Mouse (Mus musculus) heart, adult 2 months (tissue): ENCODE results near the gene Gsdme.

Source experiments
- CTCF ChIP-seq: fragments of 200-600 bp; IDR thresholded peaks from 2 replicates; pipeline ENCODE4 v1.8.1; 2022; ENCODE audit warnings: antibody characterized with exemption, mild to moderate bottlenecking, moderate library complexity
- EP300 ChIP-seq: fragments of 200-500 bp; IDR thresholded peaks from 2 replicates; pipeline ENCODE4 v1.6.1; 2011; ENCODE audit warnings: low read depth, low read length, control low read depth; ENCODE audit not compliant: insufficient read depth

DNA sequence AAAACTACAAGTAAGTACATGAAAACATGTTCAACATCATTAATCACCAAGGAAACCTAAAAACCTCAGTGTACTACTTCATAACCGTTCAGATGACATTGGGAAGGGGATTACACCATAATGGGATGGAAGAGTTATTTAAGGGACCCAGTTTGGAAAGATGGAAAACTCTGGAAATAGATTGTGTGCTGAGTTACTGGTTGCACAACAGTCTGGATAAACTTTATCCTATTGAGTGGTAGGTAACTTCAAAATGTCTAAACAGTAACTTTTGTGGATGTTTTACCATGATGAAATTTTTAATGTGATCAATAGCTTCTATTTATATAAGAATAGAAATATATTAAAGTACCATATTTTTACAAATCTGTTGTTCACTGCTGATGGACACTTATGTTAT lies 71.5 kb downstream of the Gsdme start:
- TF ChIP-seq CTCF (no peak), EP300 (no peak)
